Mouse (Mus musculus): ENCODE results near the gene Igfbp7.
A peak's percentile ranks its signal among the peaks of the same experiment; 100 is the strongest.

The Igfbp7 gene

GRCm38 (mm10) chr5:77348901-77349300 lies 58.9 kb downstream of the Igfbp7 start:
- no peak for DNase-seq

GRCm38 (mm10) chr5:77340033-77340432 lies 67.8 kb downstream of the Igfbp7 start:
- no peak for DNase-seq

- no peak for DNase-seq
Observed at GRCm38 (mm10) chr5:77330154-77330553, 77.7 kb downstream of the Igfbp7 start.

- DNase-seq = no peak
Observed at GRCm38 (mm10) chr5:77324936-77325335, 82.9 kb downstream of the Igfbp7 start.

- DNase-seq = no peak
Observed at GRCm38 (mm10) chr5:77314986-77315385, 92.9 kb downstream of the Igfbp7 start.

GRCm38 (mm10) chr5:77314206-77314605 lies 93.6 kb downstream of the Igfbp7 start:
- DNase-seq = no peak

GRCm38 (mm10) chr5:77309924-77310772 lies 97.7 kb downstream of the Igfbp7 start, which contains the start of the genes Noa1 and Polr2b:
Noa1 (minus strand) TSS chr5:77310084.
Polr2b (plus strand) TSS chr5:77310147.
- DNase-seq = peak; percentile 98

- DNase-seq = peak; percentile 24
Observed at GRCm38 (mm10) chr5:77309051-77309906, 98.6 kb downstream of the Igfbp7 start.

GRCm38 (mm10) chr5:77307821-77308553 lies 99.9 kb downstream of the Igfbp7 start:
- DNase-seq = no peak

- no peak for DNase-seq
Observed at GRCm38 (mm10) chr5:77301296-77301903, 106.4 kb downstream of the Igfbp7 start.

GRCm38 (mm10) chr5:77299486-77299885 lies 108.4 kb downstream of the Igfbp7 start:
- no peak for DNase-seq

Data from kidney, adult 11 months (tissue).